Mouse (Mus musculus): ENCODE results near the gene Tmem47. TPM values are rescaled to one million over a fixed set of nuclear protein-coding genes. Genes with fewer than 3 reads are reported as not detected.

Tmem47 gene
- polyA plus RNA-seq (2014; fragmentation: Nextera tagmentation; extraction: Ambion mirVana), result 23.2 and 27.1 TPM in 2 replicates

DNA sequence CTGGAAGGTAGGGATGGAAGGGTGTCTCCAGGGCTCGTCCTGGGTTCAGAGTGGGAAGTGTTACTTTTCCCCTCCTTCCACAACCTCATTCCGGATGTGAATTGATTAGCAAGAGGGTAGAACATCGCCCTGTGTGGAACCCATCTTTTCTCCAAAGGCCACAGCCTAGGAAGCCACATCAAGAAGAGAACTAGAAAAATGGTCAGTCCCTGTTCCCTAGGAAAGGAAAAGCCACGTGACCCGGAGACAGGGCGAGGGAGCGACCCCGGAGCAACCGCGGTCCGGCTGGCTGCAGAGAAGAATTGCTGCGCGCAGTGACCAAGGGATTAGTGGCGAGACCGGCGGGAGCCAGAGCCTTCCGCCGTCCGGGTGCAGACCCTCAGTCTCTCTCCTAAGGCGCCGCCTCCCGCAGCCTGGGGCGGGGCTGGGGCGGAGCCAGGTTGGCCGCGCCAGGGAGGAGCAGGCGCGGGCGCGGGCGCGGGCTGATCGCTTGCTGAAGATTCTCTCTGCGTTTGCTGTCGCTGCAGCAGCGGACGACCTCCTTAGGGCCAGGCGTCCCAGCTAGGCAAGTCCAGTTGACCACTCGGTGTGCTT lies at the start of gene Tmem47:
Gene Tmem47 (plus strand): TSS at position 489 of the 594 bp plus-strand sequence.
- H3K4me3 ChIP-seq (ENCODE audit: low read depth, low read length), result peak within 1 kb of the TSS; percentile 52
- H3K4me2 ChIP-seq (ENCODE audit: low read length), result peak within 1 kb of the TSS; percentile 47
- no peaks in the 10 kb centered on the region for H3K36me3 ChIP-seq (ENCODE audit: control insufficient read depth, insufficient read depth, low read length)
- peak within 1 kb of the TSS; percentile 59 for H3K9ac ChIP-seq (ENCODE audit: low read length)
- WGBS, result 4% methylated on average over 35 of the region's 39 CpGs
- peak; percentile 97 for ATAC-seq (replicated peaks; ENCODE audit: low FRiP score, low TSS enrichment, low read depth)
- H3K27ac ChIP-seq (ENCODE audit: low read depth), result peak within 1 kb of the TSS; percentile 70
- DNase-seq (ENCODE audit: low spot score), result no peak
- H3K4me1 ChIP-seq (replicated peaks; ENCODE audit: control insufficient read depth, insufficient read depth, low read length), result no peaks in the 10 kb centered on the region
- no peaks in the 10 kb centered on the region for H3K27me3 ChIP-seq (replicated peaks; ENCODE audit: control insufficient read depth, insufficient read depth, low read length)
- H3K9me3 ChIP-seq (ENCODE audit: control insufficient read depth, low read length), result no peaks in the 10 kb centered on the region

- Histone ChIP-seq H3K36me3 (ENCODE audit: control insufficient read depth, insufficient read depth, low read length) (no peaks in the 10 kb centered on the region), H3K9me3 (ENCODE audit: control insufficient read depth, low read length) (no peaks in the 10 kb centered on the region), H3K4me1 (replicated peaks; ENCODE audit: control insufficient read depth, insufficient read depth, low read length) (no peaks in the 10 kb centered on the region), H3K4me3 (ENCODE audit: low read depth, low read length) (peak overlapping the region; percentile 52), H3K27me3 (replicated peaks; ENCODE audit: control insufficient read depth, insufficient read depth, low read length) (no peaks in the 10 kb centered on the region), H3K4me2 (ENCODE audit: low read length) (peak overlapping the region; percentile 47), H3K27ac (ENCODE audit: low read depth) (peak overlapping the region; percentile 70), H3K9ac (ENCODE audit: low read length) (peak overlapping the region; percentile 59)
- ATAC-seq (replicated peaks; ENCODE audit: low FRiP score, low TSS enrichment, low read depth) (peak; percentile 73), DNase-seq (ENCODE audit: low spot score) (peak; percentile 79)
- 10% methylated on average over 33 of the region's 45 CpGs for WGBS
These were observed 435 bp downstream of the Tmem47 start for GRCm38 (mm10) chrX:81070804-81071461.

- H3K4me1 ChIP-seq (replicated peaks; ENCODE audit: control insufficient read depth, insufficient read depth, low read length), result no peaks in the 10 kb centered on the region
- peak overlapping the region; percentile 47 for H3K4me2 ChIP-seq (ENCODE audit: low read length)
- no peaks in the 10 kb centered on the region for H3K27me3 ChIP-seq (replicated peaks; ENCODE audit: control insufficient read depth, insufficient read depth, low read length)
- WGBS, result 9% methylated on average over 11 of the region's 14 CpGs
- H3K36me3 ChIP-seq (ENCODE audit: control insufficient read depth, insufficient read depth, low read length), result no peaks in the 10 kb centered on the region
- peak overlapping the region; percentile 70 for H3K27ac ChIP-seq (ENCODE audit: low read depth)
- DNase-seq (ENCODE audit: low spot score), result peak; percentile 51
- no peaks in the 10 kb centered on the region for H3K9me3 ChIP-seq (ENCODE audit: control insufficient read depth, low read length)
- peak overlapping the region; percentile 52 for H3K4me3 ChIP-seq (ENCODE audit: low read depth, low read length)
- ATAC-seq (replicated peaks; ENCODE audit: low FRiP score, low TSS enrichment, low read depth), result no peak
- peak overlapping the region; percentile 59 for H3K9ac ChIP-seq (ENCODE audit: low read length)
These were observed 1.5 kb downstream of the Tmem47 start for GRCm38 (mm10) chrX:81071746-81072640.

DNA sequence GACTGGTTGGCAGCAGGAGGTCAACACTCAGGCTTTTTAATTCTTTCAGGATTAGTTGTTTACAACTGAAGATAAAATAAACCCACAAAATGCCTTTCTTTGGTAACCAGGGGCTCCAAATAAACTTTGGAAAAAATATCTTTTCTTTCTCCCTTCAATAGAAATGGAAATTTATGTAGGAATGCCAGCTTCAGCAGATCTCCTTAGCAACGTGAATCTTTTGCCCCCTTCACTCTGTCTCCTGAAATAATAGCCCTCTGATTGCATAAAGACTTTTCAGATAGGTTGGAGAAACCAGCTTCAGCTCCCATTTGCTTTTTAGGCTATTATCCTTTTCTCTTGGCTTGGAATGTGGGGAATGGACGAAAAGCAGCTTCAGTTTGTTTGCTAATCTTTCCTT lies 2.2 kb downstream of the Tmem47 start:
- 6% methylated on average over 2 of the region's 2 CpGs for WGBS
- ATAC-seq (replicated peaks; ENCODE audit: low FRiP score, low TSS enrichment, low read depth) (no peak), DNase-seq (ENCODE audit: low spot score) (no peak)
- Histone ChIP-seq H3K9me3 (ENCODE audit: control insufficient read depth, low read length) (no peaks in the 10 kb centered on the region), H3K4me3 (ENCODE audit: low read depth, low read length) (peak overlapping the region; percentile 52), H3K4me1 (replicated peaks; ENCODE audit: control insufficient read depth, insufficient read depth, low read length) (no peaks in the 10 kb centered on the region), H3K4me2 (ENCODE audit: low read length) (peak overlapping the region; percentile 47), H3K27me3 (replicated peaks; ENCODE audit: control insufficient read depth, insufficient read depth, low read length) (no peaks in the 10 kb centered on the region), H3K9ac (ENCODE audit: low read length) (peak overlapping the region; percentile 59), H3K36me3 (ENCODE audit: control insufficient read depth, insufficient read depth, low read length) (no peaks in the 10 kb centered on the region), H3K27ac (ENCODE audit: low read depth) (peak overlapping the region; percentile 27; the same call in 1 of the 2 replicates)

DNA sequence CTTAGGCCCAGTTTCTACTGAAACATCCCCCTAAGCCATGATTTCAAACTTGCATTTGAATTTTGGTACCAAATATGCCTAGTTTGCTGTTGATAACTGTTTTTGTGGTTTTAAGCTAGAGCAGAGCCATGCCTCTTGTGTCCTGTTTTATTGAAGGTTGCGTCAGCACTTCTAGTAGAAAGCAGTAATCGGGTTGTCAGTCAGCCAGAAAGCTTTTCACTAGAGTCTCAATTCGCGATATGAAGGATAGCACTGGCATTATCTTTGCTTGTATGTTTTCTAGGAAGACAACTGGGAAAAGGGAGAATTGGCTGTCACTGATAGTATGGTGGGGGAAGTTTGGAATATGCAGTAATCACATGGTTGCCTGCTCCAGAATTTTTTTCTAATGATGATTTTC lies 3.3 kb downstream of the Tmem47 start:
- DNase-seq (ENCODE audit: low spot score), result no peak
- peak overlapping the region; percentile 10; the same call in 1 of the 2 replicates for H3K4me3 ChIP-seq (ENCODE audit: low read depth, low read length)
- whole genome bisulfite sequencing, result 56% methylated on average over 4 of the region's 4 CpGs
- no peaks in the 10 kb centered on the region for H3K27me3 ChIP-seq (replicated peaks; ENCODE audit: control insufficient read depth, insufficient read depth, low read length)
- H3K4me1 ChIP-seq (replicated peaks; ENCODE audit: control insufficient read depth, insufficient read depth, low read length), result no peaks in the 10 kb centered on the region
- peak overlapping the region; percentile 47 for H3K4me2 ChIP-seq (ENCODE audit: low read length)
- ATAC-seq (replicated peaks; ENCODE audit: low FRiP score, low TSS enrichment, low read depth), result no peak
- H3K9ac ChIP-seq (ENCODE audit: low read length), result no peak overlapping the region
- no peak overlapping the region for H3K27ac ChIP-seq (ENCODE audit: low read depth)
- H3K36me3 ChIP-seq (ENCODE audit: control insufficient read depth, insufficient read depth, low read length), result no peaks in the 10 kb centered on the region
- no peaks in the 10 kb centered on the region for H3K9me3 ChIP-seq (ENCODE audit: control insufficient read depth, low read length)

GRCm38 (mm10) chrX:81078522-81078921 lies 8.0 kb downstream of the Tmem47 start:
- Histone ChIP-seq H3K9me3 (ENCODE audit: control insufficient read depth, low read length) (no peaks in the 10 kb centered on the region), H3K36me3 (ENCODE audit: control insufficient read depth, insufficient read depth, low read length) (no peaks in the 10 kb centered on the region), H3K9ac (ENCODE audit: low read length) (no peak overlapping the region), H3K4me3 (ENCODE audit: low read depth, low read length) (no peak overlapping the region), H3K27ac (ENCODE audit: low read depth) (no peak overlapping the region), H3K4me2 (ENCODE audit: low read length) (no peak overlapping the region), H3K27me3 (replicated peaks; ENCODE audit: control insufficient read depth, insufficient read depth, low read length) (no peaks in the 10 kb centered on the region), H3K4me1 (replicated peaks; ENCODE audit: control insufficient read depth, insufficient read depth, low read length) (no peaks in the 10 kb centered on the region)
- no peak for DNase-seq (ENCODE audit: low spot score)
- ATAC-seq (replicated peaks; ENCODE audit: low FRiP score, low TSS enrichment, low read depth), result no peak

DNA sequence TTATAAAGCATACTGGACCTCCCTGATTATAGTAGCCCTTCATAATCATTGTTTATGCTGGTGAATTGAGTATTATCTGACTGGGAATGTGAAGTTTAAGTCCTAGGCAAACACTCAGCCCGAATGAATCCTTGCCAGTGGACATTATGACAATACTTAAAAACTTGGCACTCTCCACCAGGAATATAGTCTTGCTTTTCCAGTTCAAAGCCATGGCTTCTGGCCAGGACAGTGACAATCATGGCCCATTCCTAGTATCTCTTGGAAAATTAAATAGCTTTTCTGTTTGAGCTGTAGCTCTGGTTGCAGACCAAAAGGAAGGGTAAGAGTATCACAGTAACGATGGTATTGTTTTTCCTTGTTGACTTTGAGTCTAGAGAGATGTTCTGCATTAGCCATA lies 10.5 kb downstream of the Tmem47 start:
- Histone ChIP-seq H3K27me3 (replicated peaks; ENCODE audit: control insufficient read depth, insufficient read depth, low read length) (no peaks in the 10 kb centered on the region), H3K27ac (ENCODE audit: low read depth) (no peak overlapping the region), H3K4me1 (replicated peaks; ENCODE audit: control insufficient read depth, insufficient read depth, low read length) (no peaks in the 10 kb centered on the region), H3K9me3 (ENCODE audit: control insufficient read depth, low read length) (no peaks in the 10 kb centered on the region), H3K4me3 (ENCODE audit: low read depth, low read length) (no peak overlapping the region), H3K9ac (ENCODE audit: low read length) (no peak overlapping the region), H3K36me3 (ENCODE audit: control insufficient read depth, insufficient read depth, low read length) (no peaks in the 10 kb centered on the region), H3K4me2 (ENCODE audit: low read length) (no peak overlapping the region)
- no peak for ATAC-seq (replicated peaks; ENCODE audit: low FRiP score, low TSS enrichment, low read depth)
- no peak for DNase-seq (ENCODE audit: low spot score)
- 48% methylated on average over 2 of the region's 2 CpGs for WGBS

GRCm38 (mm10) chrX:81085025-81085752 lies 14.7 kb downstream of the Tmem47 start:
- 48% methylated on average over 2 of the region's 2 CpGs for WGBS
- DNase-seq (ENCODE audit: low spot score) (no peak), ATAC-seq (replicated peaks; ENCODE audit: low FRiP score, low TSS enrichment, low read depth) (no peak)

More at GRCm38 (mm10) chrX:81085025-81085752, 14.7 kb downstream of the Tmem47 start:
- H3K27ac ChIP-seq (ENCODE audit: low read depth), result no peak overlapping the region
- H3K4me2 ChIP-seq (ENCODE audit: low read length), result no peak overlapping the region
- no peaks in the 10 kb centered on the region for H3K36me3 ChIP-seq (ENCODE audit: control insufficient read depth, insufficient read depth, low read length)
- no peak overlapping the region for H3K9ac ChIP-seq (ENCODE audit: low read length)
- H3K4me1 ChIP-seq (replicated peaks; ENCODE audit: control insufficient read depth, insufficient read depth, low read length), result no peaks in the 10 kb centered on the region
- H3K27me3 ChIP-seq (replicated peaks; ENCODE audit: control insufficient read depth, insufficient read depth, low read length), result no peaks in the 10 kb centered on the region
- no peak overlapping the region for H3K4me3 ChIP-seq (ENCODE audit: low read depth, low read length)
- no peaks in the 10 kb centered on the region for H3K9me3 ChIP-seq (ENCODE audit: control insufficient read depth, low read length)

Measured in intestine, embryonic 14.5 days (tissue).